Mouse (Mus musculus) embryonic facial prominence, embryonic 13.5 days (tissue): ENCODE measurements around the gene D130052B06Rik. TPM values are rescaled to one million over a fixed set of nuclear protein-coding genes. Genes with fewer than 3 reads are reported as not detected.

Experiments
- ATAC-seq: fragments of 200-750 bp; cut with Nextera tagmentation; 2 replicates; pipeline ENCODE4 v1.8.0; 2017; ENCODE audit warnings: low read depth; ENCODE audit not compliant: insufficient number of reproducible peaks, insufficient read depth, low FRiP score, low TSS enrichment
- H3K27ac ChIP-seq: fragments of 300-500 bp; sonication (generic); 2 replicates; pipeline ENCODE4 v1.5.1; 2015; ENCODE audit warnings: moderate library complexity, mild to moderate bottlenecking, inconsistent platforms
- H3K27me3 ChIP-seq: fragments of 300-500 bp; sonication (generic); 2 replicates; pipeline ENCODE4 v1.6.1; 2015; ENCODE audit warnings: mild to moderate bottlenecking, inconsistent platforms
- H3K36me3 ChIP-seq: fragments of 300-500 bp; sonication (generic); 2 replicates; pipeline ENCODE4 v1.6.1; 2015; ENCODE audit warnings: mild to moderate bottlenecking, inconsistent platforms
- H3K4me1 ChIP-seq: fragments of 300-500 bp; sonication (generic); 2 replicates; pipeline ENCODE4 v1.6.1; 2015; ENCODE audit warnings: inconsistent platforms
- H3K4me2 ChIP-seq: fragments of 300-500 bp; sonication (generic); 2 replicates; pipeline ENCODE4 v1.6.1; 2015; ENCODE audit warnings: moderate library complexity, mild to moderate bottlenecking, inconsistent platforms
- H3K4me3 ChIP-seq: fragments of 300-500 bp; sonication (generic); 2 replicates; pipeline ENCODE4 v1.5.1; 2015; ENCODE audit warnings: mild to moderate bottlenecking, inconsistent platforms
- H3K9ac ChIP-seq: fragments of 300-500 bp; sonication (generic); 2 replicates; pipeline ENCODE4 v1.6.1; 2015; ENCODE audit warnings: mild to moderate bottlenecking, inconsistent platforms
- H3K9me3 ChIP-seq: fragments of 300-500 bp; sonication (generic); 2 replicates; pipeline ENCODE4 v1.6.1; 2016; ENCODE audit warnings: inconsistent platforms
- WGBS: fragments of 180-500 bp; shearing (Covaris S2); methylation state at CpG from one replicate; pipeline ENCODE4 v1.1.7; 2015; ENCODE audit warnings: mixed read lengths; 5-methylcytosine and 5-hydroxymethylcytosine counted together
- polyA plus RNA-seq: library from polyadenylated mRNA; unstranded; fragments of >200 nt; fragmentation: Nextera tagmentation; extraction: Ambion mirVana; gene quantifications from 2 replicates; pipeline ENCODE4 v1.2.1, GENCODE M21; 2015

Gene D130052B06Rik
- 0.11 TPM in 1 of 2 replicates, not detected in the other for polyA plus RNA-seq

DNA sequence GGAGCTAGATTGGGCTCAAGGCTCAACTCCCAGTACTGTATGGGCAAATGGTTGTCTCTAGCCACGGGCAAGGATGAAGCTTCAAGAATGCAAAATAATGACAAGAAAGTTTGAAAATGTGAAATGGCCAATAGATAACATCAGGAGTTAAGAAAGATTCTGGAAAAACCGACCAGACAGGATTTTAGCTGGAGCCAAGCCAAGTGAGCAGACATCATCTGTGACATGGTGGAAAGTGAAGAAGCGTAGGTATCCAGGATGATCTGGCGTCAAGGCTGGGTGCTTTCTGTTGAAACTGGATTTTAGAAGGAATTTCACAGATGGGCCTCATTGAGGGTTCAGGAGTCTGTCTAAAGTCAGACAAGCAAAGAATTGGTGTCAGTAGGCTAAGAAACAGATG is at the start of gene D130052B06Rik:
D130052B06Rik (plus strand) TSS at position 317 of the 400 bp plus-strand sequence.
- Histone ChIP-seq H3K9ac (no peak within 1 kb of the TSS), H3K4me2 (no peak within 1 kb of the TSS), H3K9me3 (no peaks in the 10 kb centered on the region), H3K4me1 (no peaks in the 10 kb centered on the region), H3K36me3 (no peaks in the 10 kb centered on the region), H3K27ac (no peak within 1 kb of the TSS), H3K27me3 (no peaks in the 10 kb centered on the region), H3K4me3 (no peak within 1 kb of the TSS)
- ATAC-seq = no peak
- 64% methylated on average over 4 of the region's 4 CpGs for WGBS

DNA sequence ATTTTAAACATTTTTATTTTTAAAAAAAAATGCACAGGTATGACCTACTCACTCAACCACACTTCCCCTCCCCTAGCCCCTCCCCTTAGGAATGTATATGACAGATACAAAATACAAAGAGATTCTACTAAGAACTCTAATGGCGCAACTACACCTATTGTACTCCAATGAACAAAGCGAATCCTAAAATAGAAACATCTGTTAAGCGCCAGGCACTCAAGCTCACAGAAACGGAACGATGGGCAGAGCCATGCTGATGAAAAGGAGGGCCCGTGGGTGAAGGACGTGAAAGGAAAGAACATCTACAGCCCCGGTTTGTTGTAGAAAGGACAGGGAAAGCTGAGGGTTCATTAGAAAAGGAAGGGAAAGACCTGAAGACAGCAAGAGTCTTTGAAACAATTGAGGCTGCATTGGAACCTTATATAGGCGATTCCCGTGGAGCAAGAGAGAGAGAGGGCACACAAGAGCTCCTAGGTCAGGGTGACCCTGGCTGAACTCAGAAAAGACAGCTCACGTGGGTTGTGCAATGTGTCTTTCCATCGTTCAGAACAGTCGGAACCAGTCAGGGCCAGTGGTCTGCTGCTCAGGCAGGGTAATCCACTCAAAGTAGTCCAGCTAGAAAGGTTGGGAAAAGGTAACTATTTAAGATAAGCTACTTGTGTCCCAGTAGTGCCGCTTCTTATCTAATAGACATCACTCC is 48.1 kb upstream of the D130052B06Rik start:
- Histone ChIP-seq H3K36me3 (no peaks in the 10 kb centered on the region), H3K27me3 (no peaks in the 10 kb centered on the region), H3K9ac (no peak overlapping the region), H3K9me3 (no peaks in the 10 kb centered on the region), H3K4me1 (no peaks in the 10 kb centered on the region), H3K4me3 (no peak overlapping the region), H3K4me2 (no peak overlapping the region), H3K27ac (no peak overlapping the region)
- 75% methylated on average over 14 of the region's 14 CpGs for WGBS
- no peak for ATAC-seq

DNA sequence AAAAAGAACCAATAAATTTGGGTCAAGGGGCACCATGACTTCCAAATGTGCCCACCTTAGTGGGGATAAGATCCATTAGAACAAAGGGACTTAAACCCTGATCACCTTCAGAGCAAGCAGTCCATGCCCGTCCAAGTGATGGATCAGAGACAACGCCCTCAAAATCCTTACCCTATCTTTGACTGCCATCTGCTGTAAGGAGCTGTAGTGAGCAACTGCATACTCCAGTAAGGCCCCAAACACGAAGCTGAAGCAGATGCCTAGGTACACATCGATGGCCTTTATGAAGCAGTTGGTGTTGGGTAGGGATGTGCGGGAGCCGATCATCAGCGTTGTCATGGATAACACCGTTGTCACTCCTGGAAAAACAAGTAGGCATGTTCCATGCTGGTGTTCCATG is 45.0 kb upstream of the D130052B06Rik start:
- no peak for ATAC-seq

DNA sequence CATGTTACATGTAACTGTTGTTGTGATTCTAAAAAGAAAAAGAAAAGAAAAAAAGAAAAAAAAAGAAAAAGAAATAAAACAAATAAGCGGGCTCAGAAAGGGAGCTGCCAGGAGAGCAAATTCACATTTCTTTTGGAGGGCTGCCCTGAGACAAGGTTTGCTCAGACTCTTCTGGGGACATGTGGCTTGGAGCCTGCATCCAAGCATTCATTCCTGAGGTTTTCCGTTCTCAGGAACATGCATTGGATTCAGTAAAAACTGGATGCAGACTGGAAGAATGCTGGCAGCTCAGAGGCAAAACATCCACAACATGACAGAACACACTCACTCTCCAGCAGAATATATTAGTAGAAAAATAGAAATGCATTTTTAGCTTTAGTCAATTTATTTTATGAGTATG is 35.2 kb upstream of the D130052B06Rik start:
- no peak for ATAC-seq
- 70% methylated on average over 2 of the region's 2 CpGs for WGBS
- H3K4me2 ChIP-seq = no peak overlapping the region
- no peaks in the 10 kb centered on the region for H3K4me1 ChIP-seq
- H3K36me3 ChIP-seq = no peaks in the 10 kb centered on the region
- no peak overlapping the region for H3K4me3 ChIP-seq
- no peak overlapping the region for H3K9ac ChIP-seq
- H3K27ac ChIP-seq = no peak overlapping the region
- no peaks in the 10 kb centered on the region for H3K9me3 ChIP-seq
- H3K27me3 ChIP-seq = no peaks in the 10 kb centered on the region

More for the DNA sequence above, 45.0 kb upstream of the D130052B06Rik start:
- Histone ChIP-seq H3K4me3 (no peak overlapping the region), H3K4me2 (no peak overlapping the region), H3K27ac (no peak overlapping the region), H3K9me3 (no peaks in the 10 kb centered on the region), H3K27me3 (no peaks in the 10 kb centered on the region), H3K4me1 (no peaks in the 10 kb centered on the region), H3K9ac (no peak overlapping the region), H3K36me3 (no peaks in the 10 kb centered on the region)
- WGBS = 84% methylated on average over 8 of the region's 8 CpGs

DNA sequence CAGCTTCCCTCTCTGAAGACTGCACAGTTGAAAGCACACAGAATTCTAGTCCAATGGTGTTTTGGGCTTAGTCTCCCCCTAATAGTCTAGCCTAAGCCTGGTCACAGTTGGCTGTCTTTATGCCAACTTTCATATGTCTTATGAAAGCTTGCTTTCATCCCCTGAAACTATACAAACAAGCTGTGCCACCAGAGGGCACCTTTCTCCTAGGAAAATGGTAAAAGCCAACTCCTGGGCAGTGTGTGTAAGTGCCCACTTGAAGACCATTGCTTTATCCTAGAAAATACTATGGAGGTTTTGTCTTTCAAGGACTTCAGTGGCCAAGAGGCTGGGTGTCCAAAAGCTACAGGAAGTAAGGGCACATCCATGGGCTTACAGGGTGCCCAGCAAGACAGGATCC is 28.7 kb upstream of the D130052B06Rik start:
- no peak for ATAC-seq
- Histone ChIP-seq H3K4me2 (no peak overlapping the region), H3K4me3 (no peak overlapping the region), H3K4me1 (no peaks in the 10 kb centered on the region), H3K36me3 (no peaks in the 10 kb centered on the region), H3K9ac (no peak overlapping the region), H3K9me3 (no peaks in the 10 kb centered on the region), H3K27me3 (no peaks in the 10 kb centered on the region), H3K27ac (no peak overlapping the region)

DNA sequence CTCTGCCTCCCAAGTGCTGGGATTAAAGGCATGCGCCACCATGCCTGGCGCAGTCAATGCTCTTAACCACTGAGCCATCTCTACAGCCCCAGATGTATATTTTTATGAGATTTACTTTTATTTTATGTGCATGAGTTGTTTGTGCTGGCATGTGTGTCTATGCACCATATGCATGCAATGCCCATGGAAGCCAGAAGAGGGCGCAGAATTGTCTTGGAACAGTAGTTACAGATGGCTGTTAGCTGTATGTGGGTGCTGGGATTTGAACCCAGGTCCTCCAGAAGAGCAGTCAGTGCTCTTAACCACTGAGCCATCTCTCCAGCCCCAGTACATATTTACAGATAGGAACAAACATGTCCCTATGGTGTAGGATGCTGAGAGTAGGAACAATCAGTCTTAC is 24.2 kb upstream of the D130052B06Rik start:
- Histone ChIP-seq H3K9ac (no peak overlapping the region), H3K27me3 (no peaks in the 10 kb centered on the region), H3K27ac (no peak overlapping the region), H3K36me3 (no peaks in the 10 kb centered on the region), H3K4me3 (no peak overlapping the region), H3K4me2 (no peak overlapping the region), H3K4me1 (no peaks in the 10 kb centered on the region), H3K9me3 (no peaks in the 10 kb centered on the region)
- no peak for ATAC-seq
- WGBS = 82% methylated on average over 3 of the region's 3 CpGs

DNA sequence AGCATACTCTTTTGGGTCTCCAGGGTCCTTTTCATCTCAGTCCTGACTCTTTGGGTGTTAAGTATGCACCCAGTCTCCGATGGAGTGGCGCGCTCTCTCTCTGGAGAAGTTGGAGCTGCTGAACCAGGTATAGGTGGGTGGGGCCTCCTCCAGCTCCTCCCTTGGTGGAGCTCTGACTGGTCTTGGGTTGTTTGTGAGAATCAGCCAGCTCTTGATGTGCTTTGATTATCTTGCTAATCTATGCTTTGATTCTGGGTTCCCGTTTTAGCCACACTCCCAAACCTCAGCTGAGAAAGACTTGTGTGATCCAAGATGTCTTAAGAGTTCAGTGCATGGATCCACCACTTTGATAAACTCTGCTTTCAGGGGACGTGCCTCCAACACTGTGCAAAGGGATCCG is 20.2 kb upstream of the D130052B06Rik start, which contains the start of gene Gabrp:
Gabrp (minus strand) TSS at position 101 of the 400 bp plus-strand sequence.
- Histone ChIP-seq H3K27me3 (no peaks in the 10 kb centered on the region), H3K4me2 (no peak within 1 kb of the TSS), H3K27ac (no peak within 1 kb of the TSS), H3K4me3 (no peak within 1 kb of the TSS), H3K4me1 (no peaks in the 10 kb centered on the region), H3K9ac (no peak within 1 kb of the TSS), H3K9me3 (no peaks in the 10 kb centered on the region), H3K36me3 (no peaks in the 10 kb centered on the region)
- WGBS = 55% methylated on average over 6 of the region's 6 CpGs
- ATAC-seq = no peak

DNA sequence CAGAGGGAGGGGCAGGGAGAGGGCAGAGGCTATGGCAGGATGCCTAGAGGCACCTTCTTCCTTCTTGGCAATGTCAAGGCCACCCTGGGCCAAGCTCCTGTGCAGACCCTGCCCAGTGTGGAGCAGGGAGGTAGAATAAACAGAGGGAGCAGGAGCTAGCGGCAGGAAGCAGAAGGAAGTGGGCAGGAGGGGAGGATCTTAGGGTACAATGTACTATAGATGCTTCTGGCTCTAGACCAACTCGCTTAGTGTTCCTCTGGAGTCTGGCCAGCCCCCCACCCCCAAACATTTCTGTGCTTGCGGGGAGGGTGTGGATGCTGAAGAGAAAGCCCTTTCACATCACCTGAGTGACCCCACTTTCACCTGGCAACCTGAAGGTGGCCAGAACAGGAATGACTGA is 19.5 kb upstream of the D130052B06Rik start:
- Histone ChIP-seq H3K4me3 (no peak overlapping the region), H3K4me1 (no peaks in the 10 kb centered on the region), H3K36me3 (no peaks in the 10 kb centered on the region), H3K27me3 (no peaks in the 10 kb centered on the region), H3K9ac (no peak overlapping the region), H3K4me2 (no peak overlapping the region), H3K27ac (no peak overlapping the region), H3K9me3 (no peaks in the 10 kb centered on the region)
- 48% methylated on average over 3 of the region's 3 CpGs for WGBS
- ATAC-seq = peak; percentile 67

DNA sequence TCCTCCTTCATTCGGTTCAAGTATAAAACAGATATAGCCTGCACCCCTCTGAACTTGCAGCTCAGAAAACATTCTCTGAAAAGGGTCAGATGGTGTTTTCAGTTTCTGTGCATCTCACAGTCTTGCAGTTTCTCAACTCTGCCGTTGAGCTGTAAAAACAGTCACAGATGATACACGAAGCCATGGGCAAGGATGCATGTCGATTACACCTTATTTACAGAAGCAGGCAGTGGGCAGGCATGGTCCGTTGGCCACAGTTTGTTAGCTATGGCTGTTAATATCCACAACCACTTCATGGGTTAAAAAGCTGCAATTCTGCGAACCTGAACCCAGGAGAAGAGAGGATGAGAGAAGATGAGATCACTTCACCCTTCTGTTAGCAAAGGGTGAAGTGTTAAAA is 12.5 kb upstream of the D130052B06Rik start:
- WGBS = 79% methylated on average over 6 of the region's 6 CpGs
- ATAC-seq = no peak

DNA sequence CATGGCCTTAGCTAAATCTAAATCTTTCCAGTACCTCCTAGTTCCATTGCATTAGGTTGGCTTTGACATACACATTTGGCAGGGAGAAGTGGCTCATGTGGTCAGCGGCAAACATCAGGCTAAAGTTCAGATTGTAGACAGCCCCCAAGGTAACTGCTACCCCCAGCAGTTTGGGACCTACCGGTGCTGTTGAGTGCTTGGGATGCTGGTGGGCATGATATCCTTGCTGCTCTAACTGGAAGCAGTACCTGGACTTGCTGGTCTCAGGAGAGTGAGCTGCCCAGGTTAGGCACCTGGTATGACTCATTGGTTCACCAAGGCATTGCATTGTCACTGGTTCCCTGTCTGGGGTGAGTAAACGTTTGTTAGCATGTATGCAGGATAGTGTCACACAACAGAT is 8.3 kb upstream of the D130052B06Rik start:
- Histone ChIP-seq H3K9me3 (no peaks in the 10 kb centered on the region), H3K4me3 (no peak overlapping the region), H3K4me2 (no peak overlapping the region), H3K27ac (no peak overlapping the region), H3K36me3 (no peaks in the 10 kb centered on the region), H3K4me1 (no peaks in the 10 kb centered on the region), H3K9ac (no peak overlapping the region), H3K27me3 (no peaks in the 10 kb centered on the region)
- 85% methylated on average over 3 of the region's 3 CpGs for WGBS
- no peak for ATAC-seq

More for the DNA sequence above, 12.5 kb upstream of the D130052B06Rik start:
- Histone ChIP-seq H3K36me3 (no peaks in the 10 kb centered on the region), H3K4me1 (no peaks in the 10 kb centered on the region), H3K27me3 (no peaks in the 10 kb centered on the region), H3K4me3 (no peak overlapping the region), H3K27ac (no peak overlapping the region), H3K4me2 (no peak overlapping the region), H3K9ac (no peak overlapping the region), H3K9me3 (no peaks in the 10 kb centered on the region)

DNA sequence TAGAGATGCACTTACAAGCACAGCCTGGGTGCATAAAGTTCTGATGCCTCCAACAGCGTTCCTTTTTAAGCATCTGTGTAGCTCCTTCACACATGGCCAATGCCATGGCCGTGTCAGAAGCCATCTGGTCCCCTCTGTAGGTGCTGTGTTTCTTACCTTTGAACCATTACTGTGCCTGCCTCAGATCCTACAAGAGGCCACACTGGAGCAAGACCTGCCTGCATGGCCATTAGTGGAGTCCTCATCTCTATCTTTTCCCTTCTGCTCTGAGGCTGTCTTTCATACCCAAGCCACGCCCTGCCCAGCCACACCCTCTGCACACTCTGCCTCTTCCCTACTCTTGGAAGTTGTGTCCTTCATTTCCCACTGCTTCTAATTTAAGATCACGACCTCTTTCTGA is 6.3 kb upstream of the D130052B06Rik start:
- Histone ChIP-seq H3K4me3 (no peak overlapping the region), H3K9ac (no peak overlapping the region), H3K27me3 (no peaks in the 10 kb centered on the region), H3K27ac (no peak overlapping the region), H3K36me3 (no peaks in the 10 kb centered on the region), H3K4me2 (no peak overlapping the region), H3K4me1 (no peaks in the 10 kb centered on the region), H3K9me3 (no peaks in the 10 kb centered on the region)
- WGBS = 82% methylated on average over 4 of the region's 4 CpGs
- no peak for ATAC-seq

DNA sequence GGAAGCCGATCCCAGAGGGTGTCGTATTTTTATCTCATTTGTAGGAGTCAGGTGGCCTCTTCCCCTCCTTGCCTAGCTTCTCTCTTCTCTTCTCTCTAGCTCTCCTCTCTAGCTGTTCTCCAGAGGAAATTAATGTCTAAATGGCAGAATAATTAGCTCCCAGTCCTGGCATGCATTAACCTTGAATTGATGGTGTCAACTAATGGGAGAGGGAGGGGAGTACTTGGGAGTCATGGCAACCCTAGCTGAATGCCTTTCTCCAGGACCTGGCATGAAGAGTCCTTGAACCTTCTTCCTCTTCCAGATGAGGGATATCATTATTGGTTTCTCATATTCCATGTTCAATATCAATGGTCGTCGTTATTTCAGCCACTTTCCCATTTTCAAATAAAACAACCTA is 2.4 kb upstream of the D130052B06Rik start:
- no peaks in the 10 kb centered on the region for H3K27me3 ChIP-seq
- no peak overlapping the region for H3K9ac ChIP-seq
- H3K4me1 ChIP-seq = no peaks in the 10 kb centered on the region
- no peak for ATAC-seq
- H3K36me3 ChIP-seq = no peaks in the 10 kb centered on the region
- no peak overlapping the region for H3K4me3 ChIP-seq
- no peak overlapping the region for H3K27ac ChIP-seq
- H3K4me2 ChIP-seq = no peak overlapping the region
- 87% methylated on average over 4 of the region's 4 CpGs for WGBS
- no peaks in the 10 kb centered on the region for H3K9me3 ChIP-seq
